25 mouse cellular contexts compared by ENCODE assay signal in genomic region chr14:32150872-32151271, GRCm38 (mm10). TPM values are rescaled to one million over a fixed set of nuclear protein-coding genes. Genes with fewer than 3 reads are reported as not detected.
"Had no signal": no experiment of that assay in that cellular context is flagged by ENCODE, and none has a peak within 500 bp of the region (broad histone marks: within the 10 kb centered on the region; RNA-seq: fewer than 3 reads in every experiment).

No protein-coding gene starts in this region.

- H3K4me1 ChIP-seq: limb, embryonic 15.5 days; midbrain, embryonic 15.5 days; neural tube, embryonic 13.5 days had no signal

- H3K27ac ChIP-seq: limb, embryonic 15.5 days; liver, embryonic 15.5 days; midbrain, embryonic 15.5 days; neural tube, embryonic 13.5 days had no signal

- H3K27me3 ChIP-seq: limb, embryonic 15.5 days; liver, embryonic 15.5 days; midbrain, embryonic 15.5 days; neural tube, embryonic 13.5 days had no signal

- ATAC-seq: midbrain, embryonic 15.5 days had no signal

- H3K36me3 ChIP-seq: limb, embryonic 15.5 days; liver, embryonic 15.5 days; midbrain, embryonic 15.5 days; neural tube, embryonic 13.5 days had no signal

- DNase-seq: kidney, adult 11 months; kidney, adult 9 months; kidney, postnatal 10 days; layer of hippocampus, adult 9-11 months; layer of hippocampus, postnatal 36 days; lung, postnatal 4 days; retina, postnatal 1 day; right cerebral cortex, postnatal 4 days; spleen, adult 18-20 months; thymus, adult 2 months; thymus, postnatal 25 days had no signal

- H3K9me3 ChIP-seq: limb, embryonic 15.5 days; midbrain, embryonic 15.5 days had no signal

- H3K9ac ChIP-seq: limb, embryonic 15.5 days; liver, embryonic 15.5 days; midbrain, embryonic 15.5 days; neural tube, embryonic 13.5 days had no signal

- H3K4me3 ChIP-seq: limb, embryonic 15.5 days; liver, embryonic 15.5 days; midbrain, embryonic 15.5 days; neural tube, embryonic 13.5 days had no signal

- H3K4me2 ChIP-seq: limb, embryonic 15.5 days; liver, embryonic 15.5 days; midbrain, embryonic 11.5 days; midbrain, embryonic 15.5 days; neural tube, embryonic 13.5 days had no signal

RNA-seq across cellular contexts. Expression of gene Msmb, which starts 9.0 kb away (rescaled TPM):
- total RNA-seq: layer of hippocampus, postnatal 36 days; left cerebral cortex, adult 8-10 months; left cerebral cortex, postnatal 25 days; megakaryocyte, adult 5-6 weeks had no signal
- polyA plus RNA-seq: large intestine, adult 2 months; limb, embryonic 11.5 days; limb, embryonic 15.5 days; lung, embryonic 16.5 days; midbrain, embryonic 11.5 days; midbrain, embryonic 15.5 days; neural tube, embryonic 13.5 days; stomach, embryonic 14.5 days; testis, adult 2 months; thymus, adult 2 months; urinary bladder, adult 2 months had no signal
